Mouse (Mus musculus) midbrain, embryonic 12.5 days (tissue): ENCODE measurements at regions not wholly inside any gene's neighbourhood (a gene's known extent, or its start where the extent isn't known, plus 50 kb on each side); places are given as distances from the start of the nearest gene placed in this dataset.

Experiments
- ATAC-seq: fragments of 200-750 bp; cut with Nextera tagmentation; 2 replicates; pipeline ENCODE4 v1.8.0; 2017; ENCODE audit warnings: low read depth, moderate TSS enrichment, moderate library complexity; ENCODE audit not compliant: low FRiP score
- H3K27ac ChIP-seq: fragments of 300-500 bp; sonication (generic); replicated peaks from 2 replicates; pipeline ENCODE4 v1.5.1; 2016; ENCODE audit warnings: mild to moderate bottlenecking
- H3K27me3 ChIP-seq: fragments of 300-500 bp; sonication (generic); 2 replicates; pipeline ENCODE4 v1.6.1; 2016; ENCODE audit warnings: mild to moderate bottlenecking
- H3K36me3 ChIP-seq: fragments of 300-500 bp; sonication (generic); 2 replicates; pipeline ENCODE4 v1.6.1; 2016
- H3K4me1 ChIP-seq: fragments of 300-500 bp; sonication (generic); 2 replicates; pipeline ENCODE4 v1.6.1; 2016
- H3K4me2 ChIP-seq: fragments of 300-500 bp; sonication (generic); replicated peaks from 2 replicates; pipeline ENCODE4 v1.6.1; 2016; ENCODE audit warnings: mild to moderate bottlenecking, moderate library complexity
- H3K4me3 ChIP-seq: fragments of 300-500 bp; sonication (generic); 2 replicates; pipeline ENCODE4 v1.5.1; 2016; ENCODE audit warnings: mild to moderate bottlenecking
- H3K9ac ChIP-seq: fragments of 300-500 bp; sonication (generic); replicated peaks from 2 replicates; pipeline ENCODE4 v1.6.1; 2016; ENCODE audit warnings: mild to moderate bottlenecking, moderate library complexity
- H3K9me3 ChIP-seq: fragments of 300-500 bp; sonication (generic); 2 replicates; pipeline ENCODE4 v1.6.1; 2016; ENCODE audit warnings: mild to moderate bottlenecking
- WGBS: fragments of 180-500 bp; shearing (Covaris S2); methylation state at CpG from one replicate; pipeline ENCODE4 v1.1.7; 2016; 5-methylcytosine and 5-hydroxymethylcytosine counted together

GRCm38 (mm10) chr3:37972931-37973330 is 248.6 kb upstream of the Gm5148 start:
- Histone ChIP-seq H3K9me3 (no peaks in the 10 kb centered on the region), H3K4me3 (no peak overlapping the region), H3K36me3 (no peaks in the 10 kb centered on the region), H3K4me2 (no peak overlapping the region), H3K27me3 (peaks cover 35% of the 10 kb centered on the region), H3K4me1 (peaks cover 10% of the 10 kb centered on the region), H3K9ac (no peak overlapping the region), H3K27ac (no peak overlapping the region)
- no peak for ATAC-seq
- 79% methylated on average over 3 of the region's 3 CpGs for WGBS

- H3K27ac ChIP-seq = no peak overlapping the region
- no peak overlapping the region for H3K9ac ChIP-seq
- H3K4me1 ChIP-seq = peaks cover 7% of the 10 kb centered on the region; the same call in 1 of the 2 replicates
- H3K4me3 ChIP-seq = no peak overlapping the region
- ATAC-seq = no peak
- no peaks in the 10 kb centered on the region for H3K36me3 ChIP-seq
- no peaks in the 10 kb centered on the region for H3K9me3 ChIP-seq
- H3K4me2 ChIP-seq = no peak overlapping the region
- H3K27me3 ChIP-seq = peaks cover 32% of the 10 kb centered on the region
- WGBS = 63% methylated on average over 2 of the region's 2 CpGs
These were observed 246.9 kb upstream of the Gm5148 start for GRCm38 (mm10) chr3:37971240-37971639.

GRCm38 (mm10) chr3:37968654-37969053 is 244.4 kb upstream of the Gm5148 start:
- Histone ChIP-seq H3K9ac (no peak overlapping the region), H3K4me2 (no peak overlapping the region), H3K36me3 (no peaks in the 10 kb centered on the region), H3K27ac (no peak overlapping the region), H3K4me1 (no peaks in the 10 kb centered on the region), H3K4me3 (no peak overlapping the region), H3K9me3 (no peaks in the 10 kb centered on the region), H3K27me3 (peaks cover 17% of the 10 kb centered on the region)
- ATAC-seq = no peak

- peaks cover 8% of the 10 kb centered on the region; the same call in 1 of the 2 replicates for H3K27me3 ChIP-seq
- no peak overlapping the region for H3K4me2 ChIP-seq
- no peaks in the 10 kb centered on the region for H3K4me1 ChIP-seq
- no peaks in the 10 kb centered on the region for H3K36me3 ChIP-seq
- H3K9me3 ChIP-seq = no peaks in the 10 kb centered on the region
- H3K4me3 ChIP-seq = no peak overlapping the region
- no peak for ATAC-seq
- H3K9ac ChIP-seq = no peak overlapping the region
- WGBS = 94% methylated on average over 4 of the region's 4 CpGs
- no peak overlapping the region for H3K27ac ChIP-seq
These were observed 240.9 kb upstream of the Gm5148 start for GRCm38 (mm10) chr3:37965221-37965620.

GRCm38 (mm10) chr3:37964083-37964482 is 239.8 kb upstream of the Gm5148 start:
- no peak for ATAC-seq
- Histone ChIP-seq H3K4me2 (no peak overlapping the region), H3K36me3 (no peaks in the 10 kb centered on the region), H3K4me3 (no peak overlapping the region), H3K9me3 (no peaks in the 10 kb centered on the region), H3K27ac (no peak overlapping the region), H3K4me1 (no peaks in the 10 kb centered on the region), H3K27me3 (peaks cover 8% of the 10 kb centered on the region; the same call in 1 of the 2 replicates), H3K9ac (no peak overlapping the region)
- 82% methylated on average over 5 of the region's 5 CpGs for WGBS

- Histone ChIP-seq H3K27ac (no peak overlapping the region), H3K9me3 (no peaks in the 10 kb centered on the region), H3K36me3 (no peaks in the 10 kb centered on the region), H3K4me3 (no peak overlapping the region), H3K27me3 (peaks cover 8% of the 10 kb centered on the region; the same call in 1 of the 2 replicates), H3K4me2 (no peak overlapping the region), H3K9ac (no peak overlapping the region), H3K4me1 (no peaks in the 10 kb centered on the region)
- 84% methylated on average over 8 of the region's 8 CpGs for WGBS
- no peak for ATAC-seq
These were observed 238.5 kb upstream of the Gm5148 start for GRCm38 (mm10) chr3:37962811-37963210.

GRCm38 (mm10) chr3:37962043-37962810 is 237.9 kb upstream of the Gm5148 start:
- H3K4me2 ChIP-seq = no peak overlapping the region
- H3K4me1 ChIP-seq = no peaks in the 10 kb centered on the region
- H3K4me3 ChIP-seq = no peak overlapping the region
- H3K9ac ChIP-seq = no peak overlapping the region
- WGBS = 81% methylated on average over 12 of the region's 12 CpGs
- H3K36me3 ChIP-seq = no peaks in the 10 kb centered on the region
- H3K27ac ChIP-seq = no peak overlapping the region
- H3K27me3 ChIP-seq = peaks cover 8% of the 10 kb centered on the region; the same call in 1 of the 2 replicates
- H3K9me3 ChIP-seq = no peaks in the 10 kb centered on the region
- ATAC-seq = no peak

GRCm38 (mm10) chr3:37958361-37958978 is 234.2 kb upstream of the Gm5148 start:
- ATAC-seq = no peak
- no peaks in the 10 kb centered on the region for H3K27me3 ChIP-seq
- 75% methylated on average over 6 of the region's 6 CpGs for WGBS
- H3K4me3 ChIP-seq = no peak overlapping the region
- no peak overlapping the region for H3K9ac ChIP-seq
- H3K9me3 ChIP-seq = no peaks in the 10 kb centered on the region
- no peak overlapping the region for H3K4me2 ChIP-seq
- H3K27ac ChIP-seq = no peak overlapping the region
- no peaks in the 10 kb centered on the region for H3K4me1 ChIP-seq
- H3K36me3 ChIP-seq = no peaks in the 10 kb centered on the region

GRCm38 (mm10) chr3:37956543-37956942 is 232.3 kb upstream of the Gm5148 start:
- Histone ChIP-seq H3K9ac (no peak overlapping the region), H3K4me1 (no peaks in the 10 kb centered on the region), H3K4me3 (no peak overlapping the region), H3K27me3 (no peaks in the 10 kb centered on the region), H3K36me3 (no peaks in the 10 kb centered on the region), H3K9me3 (no peaks in the 10 kb centered on the region), H3K4me2 (no peak overlapping the region), H3K27ac (no peak overlapping the region)
- 88% methylated on average over 6 of the region's 6 CpGs for WGBS
- ATAC-seq = no peak

GRCm38 (mm10) chr3:37952891-37953290 is 228.6 kb upstream of the Gm5148 start:
- no peak for ATAC-seq
- 64% methylated on average over 3 of the region's 3 CpGs for WGBS
- no peaks in the 10 kb centered on the region for H3K36me3 ChIP-seq

GRCm38 (mm10) chr3:37952251-37952650 is 228.0 kb upstream of the Gm5148 start:
- H3K4me3 ChIP-seq = no peak overlapping the region
- no peak for ATAC-seq
- H3K4me1 ChIP-seq = no peaks in the 10 kb centered on the region
- no peak overlapping the region for H3K4me2 ChIP-seq
- H3K9me3 ChIP-seq = no peaks in the 10 kb centered on the region
- H3K27ac ChIP-seq = no peak overlapping the region
- no peak overlapping the region for H3K9ac ChIP-seq
- H3K27me3 ChIP-seq = no peaks in the 10 kb centered on the region
- H3K36me3 ChIP-seq = no peaks in the 10 kb centered on the region

More at GRCm38 (mm10) chr3:37952891-37953290, 228.6 kb upstream of the Gm5148 start:
- Histone ChIP-seq H3K4me1 (no peaks in the 10 kb centered on the region), H3K27ac (no peak overlapping the region), H3K4me3 (no peak overlapping the region), H3K9me3 (no peaks in the 10 kb centered on the region), H3K4me2 (no peak overlapping the region), H3K9ac (no peak overlapping the region), H3K27me3 (no peaks in the 10 kb centered on the region)

- Histone ChIP-seq H3K9me3 (no peaks in the 10 kb centered on the region), H3K27me3 (no peaks in the 10 kb centered on the region), H3K4me1 (no peaks in the 10 kb centered on the region), H3K4me2 (no peak overlapping the region), H3K4me3 (no peak overlapping the region), H3K36me3 (no peaks in the 10 kb centered on the region), H3K27ac (no peak overlapping the region), H3K9ac (no peak overlapping the region)
- ATAC-seq = no peak
These were observed 219.4 kb upstream of the Gm5148 start for GRCm38 (mm10) chr3:37943661-37944060.
